Mouse (Mus musculus) bone marrow, adult 2 months (tissue): Measurements from ENCODE around the gene Siglec1.

Source experiments
- CTCF ChIP-seq: fragments of 200-500 bp; IDR thresholded peaks from 2 replicates; pipeline ENCODE4 v1.5.1; 2011; ENCODE audit warnings: low read length, control low read depth; ENCODE audit not compliant: control insufficient read depth, insufficient read depth
- POLR2A ChIP-seq: fragments of 200-500 bp; IDR thresholded peaks from 2 replicates; pipeline ENCODE4 v1.6.1; 2011; ENCODE audit warnings: low read depth, mild to moderate bottlenecking, control low read depth, low read length, borderline replicate concordance; ENCODE audit not compliant: control insufficient read depth

- TF ChIP-seq CTCF (no peak), POLR2A (no peak)
These were observed 19.1 kb downstream of the Siglec1 start for GRCm38 (mm10) chr2:131067481-131067880.
